Mouse (Mus musculus): Measurements from ENCODE around the gene Gm21858. TPM values are rescaled to one million over a fixed set of nuclear protein-coding genes. Genes with fewer than 3 reads are reported as not detected.

The Gm21858 gene
- not detected for polyA plus RNA-seq (2017; shearing (Covaris generic))

GRCm38 (mm10) chrY:55731456-55731855 is at the start of gene Gm21858:
Gm21858 (plus strand) TSS chrY:55731756.

